Mouse (Mus musculus) kidney, embryonic 16.5 days (tissue): Measurements from ENCODE around the gene Klf13. TPM values are rescaled to one million over a fixed set of nuclear protein-coding genes. Genes with fewer than 3 reads are reported as not detected.

ENCODE experiments used
- ATAC-seq: fragments of 200-750 bp; cut with Nextera tagmentation; 2 replicates; pipeline ENCODE4 v1.8.0; 2017; ENCODE audit warnings: moderate TSS enrichment; ENCODE audit not compliant: low FRiP score, low TSS enrichment
- H3K27ac ChIP-seq: fragments of 300-500 bp; sonication (generic); 2 replicates; pipeline ENCODE4 v1.5.1; 2014; ENCODE audit warnings: low read length
- H3K27me3 ChIP-seq: fragments of 300-500 bp; sonication (generic); 2 replicates; pipeline ENCODE4 v1.6.1; 2014; ENCODE audit warnings: low read length, control low read depth, mixed read lengths; ENCODE audit not compliant: insufficient read depth
- H3K36me3 ChIP-seq: fragments of 300-500 bp; sonication (generic); 2 replicates; pipeline ENCODE4 v1.6.1; 2014; ENCODE audit warnings: low read length, control low read depth, mixed read lengths; ENCODE audit not compliant: insufficient read depth
- H3K4me1 ChIP-seq: fragments of 300-500 bp; sonication (generic); 2 replicates; pipeline ENCODE4 v1.6.1; 2014; ENCODE audit warnings: low read length, control low read depth, mixed read lengths; ENCODE audit not compliant: insufficient read depth
- H3K4me2 ChIP-seq: fragments of 300-500 bp; sonication (generic); replicated peaks from 2 replicates; pipeline ENCODE4 v1.6.1; 2014; ENCODE audit warnings: low read depth, low read length
- H3K4me3 ChIP-seq: fragments of 300-500 bp; sonication (generic); 2 replicates; pipeline ENCODE4 v1.5.1; 2014; ENCODE audit warnings: mild to moderate bottlenecking, low read length
- H3K9ac ChIP-seq: fragments of 300-500 bp; sonication (generic); replicated peaks from 2 replicates; pipeline ENCODE4 v1.6.1; 2014; ENCODE audit warnings: low read length
- H3K9me3 ChIP-seq: fragments of 300-500 bp; sonication (generic); 2 replicates; pipeline ENCODE4 v1.6.1; 2016; ENCODE audit warnings: low read length, control low read depth
- WGBS: fragments of 180-500 bp; shearing (Covaris S2); extraction: QIAGEN DNeasy Blood & Tissue Kit; methylation state at CpG from one replicate; pipeline ENCODE4 v1.1.7; 2014; 5-methylcytosine and 5-hydroxymethylcytosine counted together
- polyA plus RNA-seq: library from polyadenylated mRNA; unstranded; fragments of >200 nt; fragmentation: Nextera tagmentation; extraction: Ambion mirVana; gene quantifications from 2 replicates; pipeline ENCODE4 v1.2.1, GENCODE M21; 2015

Gene Klf13
- 23.2 and 23.7 TPM in 2 replicates for polyA plus RNA-seq

- Histone ChIP-seq H3K4me2 (peak within 1 kb of the TSS; percentile 95), H3K36me3 (no peaks in the 10 kb centered on the region), H3K27ac (peak within 1 kb of the TSS; percentile 95), H3K4me1 (peaks cover 20% of the 10 kb centered on the region), H3K9ac (peak within 1 kb of the TSS; percentile 90), H3K27me3 (no peaks in the 10 kb centered on the region; the same call in 1 of the 2 replicates), H3K9me3 (no peaks in the 10 kb centered on the region), H3K4me3 (peak within 1 kb of the TSS; percentile 76)
- under 1% methylated on average over 50 of the region's 50 CpGs for WGBS
- peak; percentile 92 for ATAC-seq
Measured at GRCm38 (mm10) chr7:63938914-63939396, at the start of gene Klf13. Gene Klf13, minus strand, starts transcription at chr7:63938915.

DNA sequence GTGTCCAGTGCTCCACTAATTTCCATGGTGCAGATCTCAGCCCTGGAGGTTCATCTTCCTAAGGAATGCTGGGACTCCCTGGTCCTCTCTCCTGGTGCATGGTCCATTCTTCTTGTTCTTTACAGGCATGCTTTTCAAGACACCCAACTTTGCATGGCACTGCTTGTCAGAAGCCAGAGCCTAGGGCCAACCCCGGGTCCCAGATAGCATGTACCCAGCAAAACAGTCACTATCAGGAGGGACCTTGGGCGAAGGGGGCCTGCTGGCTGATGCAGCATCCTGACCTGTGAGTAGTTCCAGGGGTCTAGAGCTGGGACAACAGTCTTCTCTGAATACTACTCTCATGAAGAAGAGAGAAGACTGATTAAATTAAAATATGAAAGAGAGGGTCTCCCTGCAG lies 49.7 kb upstream of the Klf13 start:
- no peak overlapping the region for H3K4me2 ChIP-seq
- H3K9ac ChIP-seq, result no peak overlapping the region
- WGBS, result 90% methylated on average over 2 of the region's 2 CpGs
- H3K36me3 ChIP-seq, result no peaks in the 10 kb centered on the region
- ATAC-seq, result no peak
- no peak overlapping the region for H3K4me3 ChIP-seq
- H3K9me3 ChIP-seq, result no peaks in the 10 kb centered on the region
- no peak overlapping the region for H3K27ac ChIP-seq
- no peaks in the 10 kb centered on the region for H3K27me3 ChIP-seq
- H3K4me1 ChIP-seq, result peaks cover 15% of the 10 kb centered on the region

- no peak overlapping the region for H3K4me3 ChIP-seq
- H3K4me1 ChIP-seq, result peaks cover 15% of the 10 kb centered on the region
- no peaks in the 10 kb centered on the region for H3K9me3 ChIP-seq
- no peaks in the 10 kb centered on the region for H3K36me3 ChIP-seq
- ATAC-seq, result peak; percentile 93
- no peaks in the 10 kb centered on the region for H3K27me3 ChIP-seq
- 33% methylated on average over 12 of the region's 12 CpGs for WGBS
- H3K4me2 ChIP-seq, result peak overlapping the region; percentile 10; the same call in 1 of the 2 replicates
- peak overlapping the region; percentile 39 for H3K9ac ChIP-seq
- peak overlapping the region; percentile 79 for H3K27ac ChIP-seq
Measured at GRCm38 (mm10) chr7:63986407-63987182, 47.9 kb upstream of the Klf13 start.

DNA sequence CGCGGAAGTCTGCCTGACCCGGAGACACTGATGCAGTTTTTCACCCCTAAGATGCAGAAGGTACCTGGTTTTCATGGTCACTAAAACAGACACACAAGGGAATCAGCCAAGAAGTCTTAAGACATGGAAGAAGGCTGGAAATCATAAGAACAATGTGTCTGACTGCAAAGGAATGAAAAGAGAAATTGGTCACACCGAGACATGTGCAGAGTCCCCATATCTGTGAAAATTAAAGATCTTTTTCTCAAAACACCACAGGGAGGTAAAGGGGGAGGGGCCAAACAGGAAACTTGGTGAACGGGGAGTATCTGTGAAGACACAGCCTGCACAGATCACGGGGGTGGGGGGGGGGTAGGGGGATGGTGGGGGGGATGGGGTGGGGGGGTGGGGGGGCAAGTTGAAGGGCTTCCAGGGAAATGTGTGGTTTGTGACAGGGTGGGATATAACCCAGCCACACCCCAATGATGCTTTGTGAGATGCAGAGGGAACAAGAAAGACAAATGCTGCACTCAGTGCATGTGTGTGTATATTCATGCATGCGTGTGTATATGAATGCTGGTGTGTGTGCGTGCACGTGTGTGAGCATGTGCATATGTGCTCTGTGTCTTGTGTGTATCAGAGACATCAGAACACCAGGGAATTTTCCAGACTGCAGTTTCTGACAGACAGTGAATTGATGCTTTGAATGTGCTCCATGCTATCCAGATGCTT lies 47.1 kb upstream of the Klf13 start:
- Histone ChIP-seq H3K4me1 (peaks cover 15% of the 10 kb centered on the region), H3K4me2 (no peak overlapping the region), H3K9ac (no peak overlapping the region), H3K27ac (0 out of 2 replicates have a peak overlapping the region, but pooled peaks have one; percentile 79), H3K36me3 (no peaks in the 10 kb centered on the region), H3K4me3 (no peak overlapping the region), H3K9me3 (no peaks in the 10 kb centered on the region), H3K27me3 (no peaks in the 10 kb centered on the region)
- ATAC-seq, result peak; percentile 28
- 87% methylated on average over 7 of the region's 9 CpGs for WGBS

DNA sequence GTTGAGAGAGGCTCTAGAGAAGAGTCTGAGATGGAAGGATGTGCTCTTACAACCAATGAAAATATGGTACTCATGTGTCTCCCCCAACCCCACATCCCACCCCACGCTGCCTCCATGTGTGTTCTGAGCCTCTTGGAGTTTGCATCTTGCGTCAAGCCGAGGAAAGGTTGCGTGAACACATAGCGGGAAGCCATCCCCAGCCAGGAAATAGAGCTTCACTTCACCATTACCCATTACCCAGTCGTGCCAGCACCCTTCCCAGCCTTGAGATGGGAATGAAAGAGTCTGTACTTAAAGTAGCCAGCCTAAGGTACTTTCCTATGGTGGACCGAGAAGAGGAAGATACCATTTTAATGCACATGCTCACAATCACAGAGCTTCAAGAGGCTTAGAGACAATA lies 46.6 kb upstream of the Klf13 start:
- no peak overlapping the region for H3K9ac ChIP-seq
- peaks cover 15% of the 10 kb centered on the region for H3K4me1 ChIP-seq
- H3K4me3 ChIP-seq, result no peak overlapping the region
- H3K27me3 ChIP-seq, result no peaks in the 10 kb centered on the region
- H3K9me3 ChIP-seq, result no peaks in the 10 kb centered on the region
- no peaks in the 10 kb centered on the region for H3K36me3 ChIP-seq
- no peak overlapping the region for H3K4me2 ChIP-seq
- H3K27ac ChIP-seq, result no peak overlapping the region
- ATAC-seq, result no peak
- 87% methylated on average over 7 of the region's 7 CpGs for WGBS

- no peak for ATAC-seq
- peaks cover 15% of the 10 kb centered on the region for H3K4me1 ChIP-seq
- no peak overlapping the region for H3K27ac ChIP-seq
- H3K4me2 ChIP-seq, result no peak overlapping the region
- no peaks in the 10 kb centered on the region for H3K36me3 ChIP-seq
- no peak overlapping the region for H3K9ac ChIP-seq
- 87% methylated on average over 2 of the region's 2 CpGs for WGBS
- H3K4me3 ChIP-seq, result no peak overlapping the region
- H3K9me3 ChIP-seq, result no peaks in the 10 kb centered on the region
- H3K27me3 ChIP-seq, result no peaks in the 10 kb centered on the region
Measured at GRCm38 (mm10) chr7:63984329-63984728, 45.6 kb upstream of the Klf13 start.

DNA sequence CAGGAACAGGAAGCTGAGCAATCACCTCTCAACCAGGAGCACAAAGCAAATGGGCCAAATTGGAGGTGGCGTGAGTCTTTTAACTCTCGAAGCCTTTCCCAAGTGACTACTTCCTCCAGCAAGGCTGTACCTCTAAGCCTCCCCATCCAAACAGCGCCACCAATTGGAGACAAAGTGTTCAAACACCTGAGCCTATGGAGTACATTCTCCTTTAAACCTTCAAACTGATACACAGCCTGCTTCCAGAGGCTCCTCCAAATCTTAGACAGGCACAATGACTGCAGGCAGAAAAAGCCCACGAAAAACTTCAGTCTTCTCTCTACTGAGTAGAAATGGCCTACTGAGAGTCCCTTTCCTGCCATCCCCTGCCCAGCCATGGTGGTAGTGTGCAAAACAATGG lies 38.9 kb upstream of the Klf13 start:
- WGBS, result 87% methylated on average over 4 of the region's 4 CpGs

GRCm38 (mm10) chr7:63970986-63971385 lies 32.3 kb upstream of the Klf13 start:
- H3K9ac ChIP-seq, result no peak overlapping the region
- no peaks in the 10 kb centered on the region for H3K36me3 ChIP-seq
- no peak for ATAC-seq
- no peaks in the 10 kb centered on the region for H3K4me1 ChIP-seq
- H3K27ac ChIP-seq, result no peak overlapping the region
- H3K4me3 ChIP-seq, result no peak overlapping the region
- H3K9me3 ChIP-seq, result no peaks in the 10 kb centered on the region
- no peak overlapping the region for H3K4me2 ChIP-seq
- 72% methylated on average over 4 of the region's 4 CpGs for WGBS
- no peaks in the 10 kb centered on the region for H3K27me3 ChIP-seq

More for the DNA sequence above, 38.9 kb upstream of the Klf13 start:
- H3K9ac ChIP-seq, result no peak overlapping the region
- H3K27ac ChIP-seq, result no peak overlapping the region
- no peaks in the 10 kb centered on the region for H3K4me1 ChIP-seq
- H3K4me2 ChIP-seq, result no peak overlapping the region
- H3K4me3 ChIP-seq, result no peak overlapping the region
- ATAC-seq, result no peak
- no peaks in the 10 kb centered on the region for H3K27me3 ChIP-seq
- H3K36me3 ChIP-seq, result no peaks in the 10 kb centered on the region
- no peaks in the 10 kb centered on the region for H3K9me3 ChIP-seq

GRCm38 (mm10) chr7:63969941-63970340 lies 31.2 kb upstream of the Klf13 start:
- Histone ChIP-seq H3K4me2 (no peak overlapping the region), H3K9ac (no peak overlapping the region), H3K4me1 (peaks cover 5% of the 10 kb centered on the region), H3K9me3 (no peaks in the 10 kb centered on the region), H3K27ac (no peak overlapping the region), H3K36me3 (no peaks in the 10 kb centered on the region), H3K4me3 (no peak overlapping the region), H3K27me3 (no peaks in the 10 kb centered on the region)
- no peak for ATAC-seq
- 67% methylated on average over 3 of the region's 3 CpGs for WGBS
